Mouse (Mus musculus): ENCODE results near the gene Abcg1.

The Abcg1 gene

GRCm38 (mm10) chr17:31133776-31134175 lies 76.3 kb downstream of the Abcg1 start:
- DNase-seq = no peak

DNA sequence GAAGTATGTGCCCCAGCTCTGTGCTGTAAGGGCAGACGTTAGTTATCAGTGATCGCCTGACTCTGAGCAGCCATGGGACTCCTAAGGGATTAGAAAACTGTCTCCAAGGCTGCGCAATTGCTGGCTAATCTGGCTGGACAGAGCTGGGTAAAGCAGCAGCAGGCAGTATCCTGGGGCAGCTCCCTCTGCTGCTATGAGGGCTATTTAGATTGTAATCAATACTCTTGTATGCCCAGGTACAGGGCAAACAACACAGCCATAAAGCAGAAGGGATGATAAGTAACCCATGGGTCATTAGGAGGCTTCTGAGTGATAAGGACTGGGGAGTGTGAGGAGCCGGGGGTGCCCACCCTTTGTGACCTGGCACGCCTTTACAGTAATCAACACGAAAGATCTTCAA lies 77.4 kb downstream of the Abcg1 start:
- DNase-seq = no peak

GRCm38 (mm10) chr17:31136291-31136690 lies 78.8 kb downstream of the Abcg1 start:
- DNase-seq = no peak

- no peak for DNase-seq
Observed at GRCm38 (mm10) chr17:31136821-31137220, 79.3 kb downstream of the Abcg1 start.

GRCm38 (mm10) chr17:31138398-31138797 lies 80.9 kb downstream of the Abcg1 start:
- peak; percentile 70 for DNase-seq

DNA sequence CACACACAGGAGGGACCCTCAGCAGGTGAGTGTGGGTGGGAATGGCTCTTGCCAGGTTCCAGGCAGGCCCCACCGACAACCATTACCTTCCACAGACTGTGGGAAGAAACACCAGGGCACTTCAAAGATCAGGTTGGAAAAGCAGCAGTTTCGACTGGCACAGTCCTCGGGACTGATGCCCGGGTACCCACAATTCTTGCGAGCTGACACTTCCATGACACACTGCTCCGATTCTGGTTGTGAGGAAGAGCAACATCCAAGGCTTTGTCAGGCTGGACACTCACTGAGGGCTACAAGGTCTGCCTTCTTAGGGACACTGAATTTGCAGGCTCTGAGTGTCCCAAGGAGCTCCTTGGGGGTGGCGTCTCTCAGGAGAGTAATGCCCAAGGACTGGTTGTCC lies 84.6 kb downstream of the Abcg1 start:
- DNase-seq = no peak

DNA sequence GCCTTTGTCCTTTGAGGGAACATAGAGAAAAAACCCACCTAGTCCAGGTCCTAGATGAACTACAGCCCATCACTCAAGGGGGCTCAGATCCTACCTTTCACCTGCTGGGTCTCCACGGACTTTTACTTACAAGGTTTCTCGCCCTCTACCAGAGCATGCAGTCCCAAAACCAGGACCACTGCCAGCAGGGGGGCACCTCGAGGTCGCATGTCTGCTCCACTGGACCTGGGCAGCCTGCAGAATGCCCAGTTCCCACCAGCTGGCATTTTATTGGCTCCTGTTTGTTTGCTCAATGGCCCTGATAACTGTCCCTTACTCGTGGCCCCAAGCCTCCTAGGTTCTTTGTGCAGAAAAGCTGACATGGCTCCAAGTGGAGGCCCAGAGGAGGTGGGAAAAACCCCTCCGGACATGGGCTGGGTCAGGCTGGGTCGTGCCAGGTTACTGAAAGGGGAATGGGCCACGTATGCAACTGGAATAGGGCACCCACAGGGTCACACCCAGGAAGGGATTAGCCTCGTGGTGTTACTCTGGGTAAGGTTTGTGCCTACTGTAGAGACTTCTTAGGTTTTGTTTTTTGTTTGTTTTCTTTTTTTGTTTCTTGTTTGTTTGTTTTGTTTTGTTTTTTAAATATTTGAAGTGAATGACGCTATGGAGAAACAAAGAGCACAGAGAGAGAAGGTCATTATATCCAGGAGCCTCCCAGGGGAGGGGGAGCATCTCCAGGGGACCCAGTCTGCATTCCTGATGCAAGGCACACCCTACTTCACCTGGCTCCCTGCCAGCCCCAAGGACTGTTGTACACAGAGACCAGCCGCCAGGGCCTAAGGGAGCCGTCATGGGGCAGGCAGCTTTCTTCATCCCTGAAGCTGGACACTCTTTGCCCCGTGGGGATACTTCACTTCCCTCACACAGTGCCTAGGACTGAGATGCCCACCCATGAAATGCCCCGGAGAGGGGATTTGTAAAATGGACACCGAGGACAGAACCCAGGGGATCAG lies 86.9 kb downstream of the Abcg1 start, which contains the start of gene Tff2:
Gene Tff2, minus strand, starts transcription at position 243 of the 998 bp plus-strand sequence.
- DNase-seq = peak; percentile 7

GRCm38 (mm10) chr17:31145998-31146397 lies 88.5 kb downstream of the Abcg1 start:
- DNase-seq = no peak

- no peak for DNase-seq
Observed at GRCm38 (mm10) chr17:31152512-31152911, 95.0 kb downstream of the Abcg1 start.

GRCm38 (mm10) chr17:31152966-31153499 lies 95.6 kb downstream of the Abcg1 start:
- no peak for DNase-seq

- no peak for DNase-seq
Observed at GRCm38 (mm10) chr17:31153785-31154184, 96.3 kb downstream of the Abcg1 start.

- DNase-seq = no peak
Observed at GRCm38 (mm10) chr17:31157921-31158320, 100.4 kb downstream of the Abcg1 start.

DNA sequence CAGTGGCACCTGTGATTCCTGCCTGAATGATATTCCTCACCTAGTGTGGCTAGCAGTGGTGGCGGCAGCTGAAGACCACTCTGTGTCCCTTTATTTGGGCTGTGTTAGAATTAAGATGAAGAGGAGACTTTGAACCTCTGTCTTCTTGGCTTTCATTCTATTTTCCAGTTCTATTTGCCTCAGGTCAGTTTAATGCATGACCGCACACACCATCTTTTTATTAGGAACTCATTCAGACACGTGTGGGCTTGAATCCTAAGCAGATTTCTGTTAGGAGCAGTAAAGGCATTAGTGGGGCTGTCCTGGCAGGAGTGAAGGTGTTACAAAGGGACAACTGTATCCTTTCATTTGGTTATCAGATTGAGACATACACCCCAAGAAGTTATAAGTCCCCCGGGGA lies 102.8 kb downstream of the Abcg1 start:
- no peak for DNase-seq

DNA sequence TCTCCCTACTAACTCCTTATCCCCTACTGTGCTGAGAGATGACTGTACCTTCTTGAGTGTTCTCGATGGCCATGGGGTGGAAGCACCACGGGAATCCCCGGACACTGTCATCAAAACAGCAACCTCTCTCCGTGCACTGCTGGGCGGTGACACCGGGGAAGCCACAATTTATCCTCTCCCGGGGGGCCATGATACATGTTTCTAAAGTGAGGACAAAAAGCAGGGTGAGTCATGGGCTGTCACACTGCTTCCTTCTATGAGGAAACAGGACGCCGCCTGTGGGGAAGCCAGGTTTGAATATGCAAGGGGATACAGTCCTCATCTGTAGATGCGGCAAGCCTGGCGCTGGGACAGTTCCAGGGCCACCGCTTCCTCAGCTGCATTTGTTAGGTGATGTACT lies 105.1 kb downstream of the Abcg1 start:
- no peak for DNase-seq

DNA sequence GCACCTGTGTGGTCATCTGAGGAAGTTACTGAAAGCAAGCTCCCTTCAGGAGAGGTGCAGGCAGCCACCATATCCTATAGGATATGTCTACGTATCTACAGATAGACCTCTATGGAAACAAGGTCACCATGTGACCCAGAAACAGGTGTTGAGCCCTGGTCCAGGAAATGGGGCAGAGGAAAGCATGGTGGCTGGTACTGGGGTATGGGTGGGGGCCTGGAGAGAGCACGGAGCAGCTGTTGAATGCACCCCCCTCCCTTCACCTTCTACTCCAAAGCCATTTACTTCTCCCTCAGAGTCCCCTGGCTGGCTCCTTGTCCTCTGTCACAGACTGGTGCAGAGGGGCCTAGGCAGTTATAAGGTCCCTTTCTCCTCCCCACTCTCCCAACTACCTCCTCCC lies 106.3 kb downstream of the Abcg1 start:
- DNase-seq = no peak

DNA sequence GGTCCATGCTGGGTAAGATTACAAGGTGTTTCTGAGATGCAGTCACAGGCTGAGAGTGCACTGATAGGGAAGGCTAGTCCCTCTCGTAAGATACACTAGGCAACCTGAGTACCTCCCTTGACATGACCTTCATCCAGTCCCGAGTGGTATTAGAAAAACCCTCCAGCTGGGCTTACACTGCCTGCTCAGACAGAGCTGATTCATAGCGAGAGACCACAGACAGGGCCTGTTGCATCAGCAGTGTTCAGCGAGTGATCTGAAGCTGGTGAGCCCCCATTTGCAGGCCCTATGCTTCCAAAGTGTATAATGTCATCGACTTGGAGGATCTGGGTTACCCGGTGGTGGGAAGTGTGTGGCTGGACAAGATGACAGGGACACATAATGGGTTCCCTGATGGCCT lies 107.7 kb downstream of the Abcg1 start, which contains the start of gene Tff1:
Gene Tff1, minus strand, starts transcription at position 151 of the 400 bp plus-strand sequence.
- DNase-seq = no peak
